8 mouse cellular contexts compared by ENCODE assay signal in the genomic region with DNA sequence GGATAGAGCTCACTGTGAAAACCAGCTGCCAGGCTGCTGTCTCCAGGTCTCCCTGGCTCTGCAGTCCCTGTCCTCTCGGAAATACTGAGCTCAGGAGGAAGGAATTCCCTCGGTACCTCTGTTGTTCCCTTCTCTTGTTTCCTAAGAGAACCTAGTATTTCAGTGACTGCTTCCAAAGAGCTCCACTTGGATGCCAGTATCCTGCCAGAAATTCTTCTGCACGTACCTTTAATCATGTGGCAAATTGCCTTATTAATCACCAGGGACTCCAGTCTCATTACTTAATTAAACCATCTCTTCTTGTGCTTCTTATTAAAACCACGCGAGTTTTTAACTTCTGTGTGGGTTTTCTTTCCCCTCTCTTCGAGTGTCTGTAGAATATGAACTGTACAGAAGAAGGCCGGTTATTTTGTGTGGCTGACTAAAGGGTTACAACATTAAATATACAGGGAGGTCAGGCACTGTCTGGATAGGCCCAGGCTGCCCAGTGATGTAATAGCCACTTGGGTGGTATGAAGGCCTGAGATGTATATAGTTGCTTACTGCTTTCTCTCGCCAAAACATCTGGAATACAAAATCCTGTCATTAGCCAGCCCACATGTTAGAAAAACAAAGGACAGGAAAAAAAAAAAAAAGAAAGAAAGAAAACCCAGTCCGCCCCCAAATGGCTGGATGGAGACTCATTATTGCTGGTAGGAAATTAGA.
DNase-seq lines count a peak whose midpoint lies in the region; ATAC-seq lines count a peak whose summit lies in the region.
"Had no signal": no experiment of that assay in that cellular context is flagged by ENCODE, and none has a peak within 500 bp of the region (broad histone marks: within the 10 kb centered on the region; RNA-seq: fewer than 3 reads in every experiment).

No protein-coding gene starts in this region.

- 56% methylated on average over 9 of the region's 9 CpGs for WGBS in hindbrain, embryonic 11.5 days
- 57% methylated on average over 9 of the region's 9 CpGs for WGBS in hindbrain, embryonic 12.5 days
- 46% methylated on average over 9 of the region's 9 CpGs for WGBS in intestine, embryonic 16.5 days

- peak overlapping the region; percentile 56; the same call in 1 of the 2 replicates for H3K27ac ChIP-seq in hindbrain, embryonic 11.5 days (ENCODE audit: low read depth, low read length)
- H3K27ac ChIP-seq in hindbrain, embryonic 12.5 days = no peak overlapping the region
- H3K27ac ChIP-seq in intestine, embryonic 16.5 days (ENCODE audit: low read length) = peak overlapping the region; percentile 47

- H3K36me3 ChIP-seq in hindbrain, embryonic 11.5 days (ENCODE audit: control insufficient read depth, insufficient read depth, low read length) = no peaks in the 10 kb centered on the region
- no peaks in the 10 kb centered on the region for H3K36me3 ChIP-seq in hindbrain, embryonic 12.5 days
- H3K36me3 ChIP-seq in intestine, embryonic 16.5 days (ENCODE audit: control insufficient read depth, insufficient read depth, low read length) = no peaks in the 10 kb centered on the region

- H3K9ac ChIP-seq in hindbrain, embryonic 11.5 days (ENCODE audit: low read depth, low read length) = no peak overlapping the region
- no peak overlapping the region for H3K9ac ChIP-seq in hindbrain, embryonic 12.5 days
- no peak overlapping the region for H3K9ac ChIP-seq in intestine, embryonic 16.5 days (ENCODE audit: low read depth, low read length)

- no peak for DNase-seq in hindbrain, embryonic 11.5 days (ENCODE audit: low spot score)
- DNase-seq in 3T3-L1 (ENCODE audit: low read depth, low spot score) (peak; percentile 31), NIH3T3 (ENCODE audit: low read depth) (peak; percentile 42)
- no peak for DNase-seq in left cerebral cortex, adult 8-10 months (ENCODE audit: low spot score in 2 of 2)
- DNase-seq: liver had no signal

- H3K27me3 ChIP-seq in hindbrain, embryonic 11.5 days (ENCODE audit: control insufficient read depth, insufficient read depth, low read length) = no peaks in the 10 kb centered on the region
- H3K27me3 ChIP-seq in hindbrain, embryonic 12.5 days = no peaks in the 10 kb centered on the region
- H3K27me3 ChIP-seq in intestine, embryonic 16.5 days (replicated peaks; ENCODE audit: control insufficient read depth, insufficient read depth, low read length) = no peaks in the 10 kb centered on the region

- H3K4me3 ChIP-seq in hindbrain, embryonic 11.5 days (ENCODE audit: low read depth, low read length) = no peak overlapping the region
- H3K4me3 ChIP-seq in hindbrain, embryonic 12.5 days = no peak overlapping the region
- H3K4me3 ChIP-seq in intestine, embryonic 16.5 days (ENCODE audit: low read length) = no peak overlapping the region

- ATAC-seq in hindbrain, embryonic 11.5 days (ENCODE audit: low FRiP score) = no peak
- no peak for ATAC-seq in hindbrain, embryonic 12.5 days (ENCODE audit: low FRiP score)
- peak; percentile 76 for ATAC-seq in intestine, embryonic 16.5 days
- ATAC-seq in erythroid progenitor cell, adult 5-6 weeks (replicated peaks; ENCODE audit: low FRiP score, poor library complexity, severe bottlenecking) = no peak

- H3K4me1 ChIP-seq in hindbrain, embryonic 11.5 days (replicated peaks; ENCODE audit: control insufficient read depth, insufficient read depth, low read length) = no peaks in the 10 kb centered on the region
- H3K4me1 ChIP-seq in hindbrain, embryonic 12.5 days = peaks cover 19% of the 10 kb centered on the region; the same call in 1 of the 2 replicates
- peaks cover 19% of the 10 kb centered on the region for H3K4me1 ChIP-seq in intestine, embryonic 16.5 days (ENCODE audit: control insufficient read depth, insufficient read depth, low read length)

- H3K9me3 ChIP-seq in hindbrain, embryonic 11.5 days (ENCODE audit: control insufficient read depth, low read length) = no peaks in the 10 kb centered on the region
- H3K9me3 ChIP-seq in hindbrain, embryonic 12.5 days (replicated peaks) = no peaks in the 10 kb centered on the region
- no peaks in the 10 kb centered on the region for H3K9me3 ChIP-seq in intestine, embryonic 16.5 days (ENCODE audit: control insufficient read depth, low read length)

- no peak overlapping the region for H3K4me2 ChIP-seq in hindbrain, embryonic 11.5 days (replicated peaks; ENCODE audit: low read depth, low read length)
- no peak overlapping the region for H3K4me2 ChIP-seq in hindbrain, embryonic 12.5 days (replicated peaks)
- no peak overlapping the region for H3K4me2 ChIP-seq in intestine, embryonic 16.5 days (ENCODE audit: low read depth, low read length)

Comparison
In these comparisons a context has a peak if more than half of its experiments do, and no peak if none do; other contexts are left out.
1. DNase-seq: peak in 3T3-L1 (single experiment) and NIH3T3 (single experiment); none in hindbrain, embryonic 11.5 days (single experiment) and left cerebral cortex, adult 8-10 months (0 of 2).